Mouse (Mus musculus): ENCODE results near the gene Tm9sf2.
A peak's percentile ranks its signal among the peaks of the same experiment; 100 is the strongest.
"Not testable (repeated sequence)": the region's sequence is repeated elsewhere in the genome, so short reads cannot be mapped to it uniquely, and the experiment has no call there.

Tm9sf2 gene

GRCm38 (mm10) chr14:122106822-122107468 lies at the start of gene Tm9sf2:
Gene Tm9sf2, plus strand, starts transcription at chr14:122107038.
- DNase-seq (ENCODE audit: low spot score): peak; percentile 95

GRCm38 (mm10) chr14:122057941-122058346 lies 48.9 kb upstream of the Tm9sf2 start:
- no peak for DNase-seq (ENCODE audit: low spot score)

GRCm38 (mm10) chr14:122060642-122061041 lies 46.2 kb upstream of the Tm9sf2 start:
- peak; percentile 89 for DNase-seq (ENCODE audit: low spot score)

- DNase-seq (ENCODE audit: low spot score): no peak
Measured at GRCm38 (mm10) chr14:122061376-122061775, 45.5 kb upstream of the Tm9sf2 start.

GRCm38 (mm10) chr14:122062411-122063090 lies 44.3 kb upstream of the Tm9sf2 start:
- no peak for DNase-seq (ENCODE audit: low spot score)

GRCm38 (mm10) chr14:122063599-122063998 lies 43.2 kb upstream of the Tm9sf2 start:
- DNase-seq (ENCODE audit: low spot score): peak; percentile 44

GRCm38 (mm10) chr14:122064519-122064918 lies 42.3 kb upstream of the Tm9sf2 start:
- DNase-seq (ENCODE audit: low spot score): peak; percentile 74

GRCm38 (mm10) chr14:122066243-122066642 lies 40.6 kb upstream of the Tm9sf2 start:
- DNase-seq (ENCODE audit: low spot score): peak; percentile 64

- DNase-seq (ENCODE audit: low spot score): not testable (repeated sequence)
Measured at GRCm38 (mm10) chr14:122068036-122068435, 38.8 kb upstream of the Tm9sf2 start.

GRCm38 (mm10) chr14:122068801-122069695 lies 37.8 kb upstream of the Tm9sf2 start:
- DNase-seq (ENCODE audit: low spot score): no peak

GRCm38 (mm10) chr14:122069948-122070347 lies 36.9 kb upstream of the Tm9sf2 start:
- no peak for DNase-seq (ENCODE audit: low spot score)

GRCm38 (mm10) chr14:122073422-122073821 lies 33.4 kb upstream of the Tm9sf2 start:
- DNase-seq (ENCODE audit: low spot score): no peak

GRCm38 (mm10) chr14:122074360-122074759 lies 32.5 kb upstream of the Tm9sf2 start:
- no peak for DNase-seq (ENCODE audit: low spot score)

GRCm38 (mm10) chr14:122075485-122076200 lies 31.2 kb upstream of the Tm9sf2 start:
- DNase-seq (ENCODE audit: low spot score): no peak

GRCm38 (mm10) chr14:122077017-122077416 lies 29.8 kb upstream of the Tm9sf2 start:
- no peak for DNase-seq (ENCODE audit: low spot score)

GRCm38 (mm10) chr14:122079428-122079827 lies 27.4 kb upstream of the Tm9sf2 start:
- DNase-seq (ENCODE audit: low spot score): peak; percentile 50

- DNase-seq (ENCODE audit: low spot score): no peak
Measured at GRCm38 (mm10) chr14:122079921-122080320, 26.9 kb upstream of the Tm9sf2 start.

GRCm38 (mm10) chr14:122081308-122081707 lies 25.5 kb upstream of the Tm9sf2 start:
- no peak for DNase-seq (ENCODE audit: low spot score)

- no peak for DNase-seq (ENCODE audit: low spot score)
Measured at GRCm38 (mm10) chr14:122083499-122083898, 23.3 kb upstream of the Tm9sf2 start.

- no peak for DNase-seq (ENCODE audit: low spot score)
Measured at GRCm38 (mm10) chr14:122087956-122088355, 18.9 kb upstream of the Tm9sf2 start.

GRCm38 (mm10) chr14:122092363-122092762 lies 14.5 kb upstream of the Tm9sf2 start:
- DNase-seq (ENCODE audit: low spot score): no peak

- DNase-seq (ENCODE audit: low spot score): no peak
Measured at GRCm38 (mm10) chr14:122096331-122096730, 10.5 kb upstream of the Tm9sf2 start.

Measured in lung, postnatal 25 days (tissue).